15 mouse cellular contexts compared by ENCODE assay signal in the genomic region with DNA sequence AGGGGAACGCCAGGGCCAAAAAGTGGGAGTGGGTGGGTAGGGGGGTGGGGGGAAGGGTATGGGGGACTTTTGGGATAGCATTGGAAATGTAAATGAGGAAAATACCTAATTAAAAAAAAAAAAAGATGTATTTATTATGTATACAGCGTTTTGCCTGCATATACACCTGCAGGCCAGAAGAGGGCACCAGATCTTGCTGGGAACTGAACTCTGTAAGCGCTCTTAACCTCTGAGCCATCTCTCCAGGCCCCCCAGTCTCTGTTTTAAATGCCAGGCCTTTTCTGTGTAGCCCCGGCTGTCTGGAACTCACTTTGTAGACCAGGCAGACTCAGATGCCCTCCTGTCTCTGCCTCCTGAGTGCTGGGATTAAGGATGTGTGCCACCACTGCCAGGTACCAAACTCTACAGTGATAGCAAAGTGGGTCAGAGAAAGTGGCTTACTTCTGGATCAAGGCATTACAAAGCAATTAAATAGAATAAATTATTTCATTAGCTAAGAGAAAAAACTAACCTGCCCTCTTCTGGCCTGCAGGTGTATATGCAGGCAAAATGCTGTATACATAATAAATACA. TPM values are rescaled to one million over a fixed set of nuclear protein-coding genes. Genes with fewer than 3 reads are reported as not detected.
DNase-seq lines count a peak whose midpoint lies in the region; ATAC-seq and TF ChIP-seq lines count a peak whose summit lies in the region.
"Had no signal": no experiment of that assay in that cellular context is flagged by ENCODE, and none has a peak within 500 bp of the region (broad histone marks: within the 10 kb centered on the region; RNA-seq: fewer than 3 reads in every experiment).

No protein-coding gene starts in this region.

- no peak for TF ChIP-seq EP300 in liver, postnatal 0 days (IDR thresholded peaks at IDR 0.05; ENCODE audit: low read depth)

- peak; percentile 53 for TF ChIP-seq CTCF in layer of hippocampus, adult 2 months (conservative IDR thresholded peaks at IDR 0.05)
- peak; percentile 32; the same call in 1 of the 2 replicates for TF ChIP-seq CTCF in bone marrow macrophage, adult 2 months (IDR thresholded peaks at IDR 0.05; ENCODE audit: low read depth, low read length)
- peak; percentile 72 for TF ChIP-seq CTCF in liver, postnatal 0 days (IDR thresholded peaks at IDR 0.05; ENCODE audit: low read depth)

- no peaks in the 10 kb centered on the region for H3K4me1 ChIP-seq in bone marrow macrophage, adult 2 months (ENCODE audit: control insufficient read depth, insufficient read depth, low read length)
- no peaks in the 10 kb centered on the region for H3K4me1 ChIP-seq in liver, postnatal 0 days (ENCODE audit: insufficient read depth)
- H3K4me1 ChIP-seq: intestine, embryonic 15.5 days; stomach, embryonic 15.5 days had no signal

- no peaks in the 10 kb centered on the region for H3K9me3 ChIP-seq in liver, postnatal 0 days (ENCODE audit: low read length)
- H3K9me3 ChIP-seq: intestine, embryonic 15.5 days; megakaryocyte, embryonic 14.5 days; stomach, embryonic 15.5 days had no signal

- no peak overlapping the region for H3K9ac ChIP-seq in liver, postnatal 0 days (replicated peaks)
- H3K9ac ChIP-seq: intestine, embryonic 15.5 days; stomach, embryonic 15.5 days had no signal

- H3K4me3 ChIP-seq in layer of hippocampus, adult 2 months, result no peak overlapping the region
- H3K4me3 ChIP-seq in bone marrow macrophage, adult 2 months (ENCODE audit: insufficient read depth, low read length), result no peak overlapping the region
- H3K4me3 ChIP-seq in liver, postnatal 0 days (ENCODE audit: low read depth, low read length), result no peak overlapping the region
- H3K4me3 ChIP-seq: intestine, embryonic 15.5 days; megakaryocyte, embryonic 14.5 days; stomach, embryonic 15.5 days had no signal

- no peak for DNase-seq in layer of hippocampus, adult 2 months (ENCODE audit: low spot score in 2 of 2)
- no peak for DNase-seq in layer of hippocampus, adult 18-20 months (ENCODE audit: low spot score in 2 of 2)
- DNase-seq in liver, postnatal 0 days, result no peak
- no peak for DNase-seq in left cerebral cortex, adult 11 months (ENCODE audit: low spot score)
- DNase-seq in cerebellum, postnatal 25 days, result no peak
- no peak for DNase-seq in gastrocnemius, adult 18-20 months (ENCODE audit: low spot score)
- DNase-seq: cerebellum, adult 11-12 months had no signal

- TF ChIP-seq POLR2A in bone marrow macrophage, adult 2 months (IDR thresholded peaks at IDR 0.05; ENCODE audit: borderline replicate concordance, low read depth, low read length), result no peak

- H3K4me2 ChIP-seq in liver, postnatal 0 days (ENCODE audit: low read depth, low read length), result no peak overlapping the region
- H3K4me2 ChIP-seq: intestine, embryonic 15.5 days; stomach, embryonic 15.5 days had no signal

- H3K27me3 ChIP-seq in liver, postnatal 0 days (ENCODE audit: insufficient read depth, low read length), result no peaks in the 10 kb centered on the region
- H3K27me3 ChIP-seq: intestine, embryonic 15.5 days; megakaryocyte, embryonic 14.5 days; stomach, embryonic 15.5 days had no signal

- H3K27ac ChIP-seq in layer of hippocampus, adult 2 months, result no peak overlapping the region
- no peak overlapping the region for H3K27ac ChIP-seq in bone marrow macrophage, adult 2 months (ENCODE audit: insufficient read depth, low read depth, low read length)
- H3K27ac ChIP-seq in liver, postnatal 0 days (ENCODE audit: low read depth), result no peak overlapping the region
- H3K27ac ChIP-seq: intestine, embryonic 15.5 days; stomach, embryonic 15.5 days had no signal

- H3K36me3 ChIP-seq in liver, postnatal 0 days (replicated peaks; ENCODE audit: insufficient read depth, low read length), result peaks cover 73% of the 10 kb centered on the region
- H3K36me3 ChIP-seq: intestine, embryonic 15.5 days; stomach, embryonic 15.5 days had no signal

- WGBS in liver, postnatal 0 days (ENCODE audit: insufficient replicate concordance), result 50% methylated on average over 3 of the region's 4 CpGs

- peak; percentile 71 for ATAC-seq in CD4-positive, CD25-positive, alpha-beta regulatory T cell, adult 4 months
- no peak for ATAC-seq in liver, postnatal 0 days
- ATAC-seq: forebrain, embryonic 16.5 days; intestine, embryonic 15.5 days had no signal

RNA-seq across cellular contexts. Expression of gene Mcm10, which starts 12.7 kb away (rescaled TPM):
- 1 to 10 TPM; 1.1 to 2.0 TPM for total RNA-seq in layer of hippocampus, adult 2 months (2021)
- under 1 TPM; 0.35 to 0.91 TPM for total RNA-seq in layer of hippocampus, adult 18-20 months (2021)
- polyA plus RNA-seq in CD4-positive, CD25-positive, alpha-beta regulatory T cell, adult 4 months (2017; shearing (Covaris generic)), result 1 to 10 TPM; 1.8 to 7.9 TPM
- polyA plus RNA-seq in bone marrow macrophage, adult 2 months (2012; ENCODE audit: insufficient read depth, insufficient read length, missing spikeins), result 13.4 and 13.7 TPM in 2 replicates
- 10.5 and 12.2 TPM in 2 replicates for polyA plus RNA-seq in liver, postnatal 0 days (2015; fragmentation: Nextera tagmentation; extraction: Ambion mirVana)
- under 1 TPM in 1 of 2 experiments, not detected in 1; 0.05 TPM for total RNA-seq in gastrocnemius, adult 18-20 months (2021)

RNA-seq across cellular contexts. Expression of gene Optn, which starts 38.6 kb away (rescaled TPM):
- 10 to 100 TPM; 13.5 to 14.1 TPM for total RNA-seq in layer of hippocampus, adult 2 months (2021)
- total RNA-seq in layer of hippocampus, adult 18-20 months (2021), result 10 to 100 TPM; 15.5 to 16.6 TPM
- 1 to 10 TPM; 1.0 to 1.5 TPM for polyA plus RNA-seq in CD4-positive, CD25-positive, alpha-beta regulatory T cell, adult 4 months (2017; shearing (Covaris generic))
- polyA plus RNA-seq in bone marrow macrophage, adult 2 months (2012; ENCODE audit: insufficient read depth, insufficient read length, missing spikeins), result 11.6 and 13.6 TPM in 2 replicates
- polyA plus RNA-seq in liver, postnatal 0 days (2015; fragmentation: Nextera tagmentation; extraction: Ambion mirVana), result 41.0 and 42.0 TPM in 2 replicates
- 10 to 100 TPM; 81.4 to 99.0 TPM for total RNA-seq in gastrocnemius, adult 18-20 months (2021)

RNA-seq across cellular contexts. Expression of gene Ucma, which starts 49.3 kb away (rescaled TPM):
- 1 to 10 TPM; 1.8 to 4.0 TPM for total RNA-seq in layer of hippocampus, adult 2 months (2021)
- total RNA-seq in layer of hippocampus, adult 18-20 months (2021), result 1 to 10 TPM; 2.5 to 2.7 TPM
- polyA plus RNA-seq in CD4-positive, CD25-positive, alpha-beta regulatory T cell, adult 4 months (2017; shearing (Covaris generic)), result not detected
- not detected in 2 replicates for polyA plus RNA-seq in bone marrow macrophage, adult 2 months (2012; ENCODE audit: insufficient read depth, insufficient read length, missing spikeins)
- not detected in 2 replicates for polyA plus RNA-seq in liver, postnatal 0 days (2015; fragmentation: Nextera tagmentation; extraction: Ambion mirVana)
- total RNA-seq in gastrocnemius, adult 18-20 months (2021), result under 1 TPM in 1 of 2 experiments, not detected in 1; 0.40 TPM
- polyA plus RNA-seq: forebrain, embryonic 16.5 days; heart, embryonic 14.5 days; intestine, embryonic 15.5 days; neural tube, embryonic 14.5 days; stomach, embryonic 15.5 days had no signal

Comparison
In these comparisons a context has a peak if more than half of its experiments do, and no peak if none do; other contexts are left out.
1. RNA of gene Optn, which starts 38.6 kb away (total RNA-seq): 81.4 to 99.0 TPM in gastrocnemius, adult 18-20 months; 15.5 to 16.6 TPM in layer of hippocampus, adult 18-20 months and 13.5 to 14.1 TPM in layer of hippocampus, adult 2 months; every median in the first group is over 4 times any median in the second.
2. Peak in every context shown above with its lines, with median percentiles within 50 percentile points of each other: CTCF ChIP-seq.